Mouse (Mus musculus): ENCODE results near the gene Crb1.

Gene Crb1

GRCm38 (mm10) chr1:139328286-139328685, 48.6 kb downstream of the Crb1 start:
- 56% methylated on average over 5 of the region's 5 CpGs for WGBS

- 75% methylated on average over 2 of the region's 2 CpGs for WGBS
These were observed 51.5 kb downstream of the Crb1 start for GRCm38 (mm10) chr1:139325378-139325777.

GRCm38 (mm10) chr1:139319798-139320197, 57.1 kb downstream of the Crb1 start:
- WGBS: 60% methylated on average over 6 of the region's 6 CpGs

GRCm38 (mm10) chr1:139314297-139314874, 62.5 kb downstream of the Crb1 start:
- WGBS: 77% methylated on average over 4 of the region's 4 CpGs

- 42% methylated on average over 4 of the region's 4 CpGs for WGBS
These were observed 68.0 kb downstream of the Crb1 start for GRCm38 (mm10) chr1:139308915-139309314.

- WGBS: 79% methylated on average over 5 of the region's 5 CpGs
These were observed 75.1 kb downstream of the Crb1 start for GRCm38 (mm10) chr1:139301830-139302229.

- WGBS: 54% methylated on average over 4 of the region's 4 CpGs
These were observed 84.9 kb downstream of the Crb1 start for GRCm38 (mm10) chr1:139292023-139292422.

- 72% methylated on average over 1 of the region's 1 CpGs for WGBS
These were observed 85.3 kb downstream of the Crb1 start for GRCm38 (mm10) chr1:139291593-139291992.

- WGBS: 84% methylated on average over 4 of the region's 4 CpGs
These were observed 100.1 kb downstream of the Crb1 start for GRCm38 (mm10) chr1:139276619-139277320.

- WGBS: 13% methylated on average over 6 of the region's 6 CpGs
These were observed 109.1 kb downstream of the Crb1 start for GRCm38 (mm10) chr1:139267844-139268243.

- 84% methylated on average over 1 of the region's 1 CpGs for WGBS
These were observed 112.7 kb downstream of the Crb1 start for GRCm38 (mm10) chr1:139264245-139264644.

- 66% methylated on average over 1 of the region's 1 CpGs for WGBS
These were observed 113.7 kb downstream of the Crb1 start for GRCm38 (mm10) chr1:139263158-139263557.

- 51% methylated on average over 7 of the region's 7 CpGs for WGBS
These were observed 121.3 kb downstream of the Crb1 start for GRCm38 (mm10) chr1:139255581-139255980.

- 88% methylated on average over 3 of the region's 3 CpGs for WGBS
These were observed 124.9 kb downstream of the Crb1 start for GRCm38 (mm10) chr1:139252041-139252440.

- 74% methylated on average over 6 of the region's 6 CpGs for WGBS
These were observed 127.7 kb downstream of the Crb1 start for GRCm38 (mm10) chr1:139249159-139249558.

- 91% methylated on average over 12 of the region's 12 CpGs for WGBS
These were observed 130.0 kb downstream of the Crb1 start for GRCm38 (mm10) chr1:139246723-139247380.

GRCm38 (mm10) chr1:139236794-139237193, 140.1 kb downstream of the Crb1 start:
- WGBS: 63% methylated on average over 5 of the region's 5 CpGs

GRCm38 (mm10) chr1:139234611-139235568, 142.0 kb downstream of the Crb1 start:
- 91% methylated on average over 3 of the region's 3 CpGs for WGBS

GRCm38 (mm10) chr1:139232636-139233035, 144.3 kb downstream of the Crb1 start:
- WGBS: 63% methylated on average over 3 of the region's 3 CpGs

- 67% methylated on average over 6 of the region's 6 CpGs for WGBS
These were observed 152.5 kb downstream of the Crb1 start for GRCm38 (mm10) chr1:139224309-139224949.

GRCm38 (mm10) chr1:139223804-139224203, 153.1 kb downstream of the Crb1 start:
- WGBS: 83% methylated on average over 4 of the region's 4 CpGs
